Mouse (Mus musculus): Measurements from ENCODE around the gene Wnt5a. TPM values are rescaled to one million over a fixed set of nuclear protein-coding genes. Genes with fewer than 3 reads are reported as not detected.

Gene Wnt5a
- polyA plus RNA-seq, 1 experiment from 2014 or later = 15.4 TPM

GRCm38 (mm10) chr14:28511029-28511651 lies 6.6 kb downstream of the Wnt5a start:
- under 1% methylated on average over 41 of the region's 41 CpGs for WGBS
- Histone ChIP-seq H3K4me3 (peak overlapping the region; percentile 39), H3K4me2 (peak overlapping the region; percentile 95), H3K27ac (no peak overlapping the region), H3K27me3 (replicated peaks) (peaks cover 58% of the 10 kb centered on the region), H3K36me3 (replicated peaks) (no peaks in the 10 kb centered on the region), H3K4me1 (peaks cover 47% of the 10 kb centered on the region), H3K9me3 (no peaks in the 10 kb centered on the region), H3K9ac (peak overlapping the region; percentile 35; the same call in 1 of the 2 replicates)
- no peak for ATAC-seq (replicated peaks)

- H3K36me3 ChIP-seq (replicated peaks) = no peaks in the 10 kb centered on the region
- H3K9ac ChIP-seq = no peak overlapping the region
- H3K4me3 ChIP-seq = no peak overlapping the region
- 75% methylated on average over 5 of the region's 5 CpGs for WGBS
- H3K27ac ChIP-seq = no peak overlapping the region
- H3K9me3 ChIP-seq = no peaks in the 10 kb centered on the region
- no peak for ATAC-seq (replicated peaks)
- H3K4me1 ChIP-seq = peaks cover 32% of the 10 kb centered on the region
- peaks cover 50% of the 10 kb centered on the region for H3K27me3 ChIP-seq (replicated peaks)
- no peak overlapping the region for H3K4me2 ChIP-seq
These were observed 8.4 kb downstream of the Wnt5a start for GRCm38 (mm10) chr14:28512805-28513590.

- H3K27me3 ChIP-seq (replicated peaks) = peaks cover 45% of the 10 kb centered on the region
- ATAC-seq (replicated peaks) = no peak
- no peaks in the 10 kb centered on the region for H3K36me3 ChIP-seq (replicated peaks)
- H3K4me1 ChIP-seq = peaks cover 26% of the 10 kb centered on the region
- no peaks in the 10 kb centered on the region for H3K9me3 ChIP-seq
- no peak overlapping the region for H3K9ac ChIP-seq
- no peak overlapping the region for H3K4me2 ChIP-seq
- no peak overlapping the region for H3K27ac ChIP-seq
- WGBS = 29% methylated on average over 2 of the region's 2 CpGs
- H3K4me3 ChIP-seq = no peak overlapping the region
These were observed 9.6 kb downstream of the Wnt5a start for GRCm38 (mm10) chr14:28514171-28514570.

- Histone ChIP-seq H3K4me1 (peaks cover 15% of the 10 kb centered on the region), H3K9me3 (no peaks in the 10 kb centered on the region), H3K27me3 (replicated peaks) (peaks cover 37% of the 10 kb centered on the region), H3K4me2 (no peak overlapping the region), H3K36me3 (replicated peaks) (no peaks in the 10 kb centered on the region), H3K9ac (no peak overlapping the region), H3K4me3 (no peak overlapping the region), H3K27ac (no peak overlapping the region)
- WGBS = 52% methylated on average over 6 of the region's 6 CpGs
- no peak for ATAC-seq (replicated peaks)
These were observed 10.8 kb downstream of the Wnt5a start for GRCm38 (mm10) chr14:28515331-28515730.

- Histone ChIP-seq H3K9ac (no peak overlapping the region), H3K36me3 (replicated peaks) (no peaks in the 10 kb centered on the region), H3K9me3 (no peaks in the 10 kb centered on the region), H3K4me1 (no peaks in the 10 kb centered on the region), H3K27me3 (replicated peaks) (peaks cover 22% of the 10 kb centered on the region), H3K4me3 (no peak overlapping the region), H3K27ac (no peak overlapping the region), H3K4me2 (0 out of 2 replicates have a peak overlapping the region, but pooled peaks have one; percentile 8)
- WGBS = 61% methylated on average over 39 of the region's 39 CpGs
- no peak for ATAC-seq (replicated peaks)
These were observed 13.3 kb downstream of the Wnt5a start for GRCm38 (mm10) chr14:28517631-28518560.

- Histone ChIP-seq H3K9me3 (no peaks in the 10 kb centered on the region), H3K27me3 (replicated peaks) (peaks cover 6% of the 10 kb centered on the region), H3K9ac (no peak overlapping the region), H3K36me3 (replicated peaks) (no peaks in the 10 kb centered on the region), H3K27ac (no peak overlapping the region), H3K4me3 (no peak overlapping the region), H3K4me2 (no peak overlapping the region), H3K4me1 (no peaks in the 10 kb centered on the region)
- WGBS = 82% methylated on average over 1 of the region's 1 CpGs
- ATAC-seq (replicated peaks) = no peak
These were observed 16.6 kb downstream of the Wnt5a start for GRCm38 (mm10) chr14:28521106-28521505.

- peaks cover 6% of the 10 kb centered on the region for H3K27me3 ChIP-seq (replicated peaks)
- no peak overlapping the region for H3K4me2 ChIP-seq
- H3K36me3 ChIP-seq (replicated peaks) = no peaks in the 10 kb centered on the region
- no peaks in the 10 kb centered on the region for H3K9me3 ChIP-seq
- H3K4me1 ChIP-seq = no peaks in the 10 kb centered on the region
- no peak overlapping the region for H3K9ac ChIP-seq
- no peak for ATAC-seq (replicated peaks)
- WGBS = 79% methylated on average over 21 of the region's 21 CpGs
- no peak overlapping the region for H3K4me3 ChIP-seq
- no peak overlapping the region for H3K27ac ChIP-seq
These were observed 18.1 kb downstream of the Wnt5a start for GRCm38 (mm10) chr14:28522611-28523010.

GRCm38 (mm10) chr14:28525566-28525965 lies 21.0 kb downstream of the Wnt5a start:
- Histone ChIP-seq H3K4me2 (no peak overlapping the region), H3K4me1 (no peaks in the 10 kb centered on the region), H3K9ac (no peak overlapping the region), H3K27me3 (replicated peaks) (no peaks in the 10 kb centered on the region), H3K4me3 (no peak overlapping the region), H3K27ac (no peak overlapping the region), H3K36me3 (replicated peaks) (no peaks in the 10 kb centered on the region), H3K9me3 (no peaks in the 10 kb centered on the region)
- WGBS = 55% methylated on average over 1 of the region's 1 CpGs
- no peak for ATAC-seq (replicated peaks)

- H3K4me2 ChIP-seq = no peak overlapping the region
- no peak overlapping the region for H3K4me3 ChIP-seq
- H3K4me1 ChIP-seq = no peaks in the 10 kb centered on the region
- 60% methylated on average over 2 of the region's 2 CpGs for WGBS
- no peak overlapping the region for H3K9ac ChIP-seq
- no peak overlapping the region for H3K27ac ChIP-seq
- no peaks in the 10 kb centered on the region for H3K36me3 ChIP-seq (replicated peaks)
- ATAC-seq (replicated peaks) = no peak
- no peaks in the 10 kb centered on the region for H3K27me3 ChIP-seq (replicated peaks)
- H3K9me3 ChIP-seq = no peaks in the 10 kb centered on the region
These were observed 23.7 kb downstream of the Wnt5a start for GRCm38 (mm10) chr14:28528151-28528685.

GRCm38 (mm10) chr14:28531531-28531930 lies 27.0 kb downstream of the Wnt5a start:
- Histone ChIP-seq H3K9me3 (no peaks in the 10 kb centered on the region), H3K27me3 (replicated peaks) (no peaks in the 10 kb centered on the region), H3K4me3 (no peak overlapping the region), H3K27ac (no peak overlapping the region), H3K4me2 (no peak overlapping the region), H3K36me3 (replicated peaks) (no peaks in the 10 kb centered on the region), H3K4me1 (no peaks in the 10 kb centered on the region), H3K9ac (no peak overlapping the region)
- ATAC-seq (replicated peaks) = no peak
- 48% methylated on average over 1 of the region's 1 CpGs for WGBS

GRCm38 (mm10) chr14:28532943-28533342 lies 28.4 kb downstream of the Wnt5a start:
- Histone ChIP-seq H3K9me3 (no peaks in the 10 kb centered on the region), H3K9ac (no peak overlapping the region), H3K36me3 (replicated peaks) (no peaks in the 10 kb centered on the region), H3K4me3 (no peak overlapping the region), H3K4me2 (no peak overlapping the region), H3K27me3 (replicated peaks) (no peaks in the 10 kb centered on the region), H3K27ac (no peak overlapping the region), H3K4me1 (no peaks in the 10 kb centered on the region)
- no peak for ATAC-seq (replicated peaks)
- 95% methylated on average over 11 of the region's 11 CpGs for WGBS

- H3K4me3 ChIP-seq = no peak overlapping the region
- ATAC-seq (replicated peaks) = no peak
- no peaks in the 10 kb centered on the region for H3K4me1 ChIP-seq
- no peak overlapping the region for H3K27ac ChIP-seq
- H3K4me2 ChIP-seq = no peak overlapping the region
- no peaks in the 10 kb centered on the region for H3K9me3 ChIP-seq
- no peak overlapping the region for H3K9ac ChIP-seq
- 67% methylated on average over 2 of the region's 2 CpGs for WGBS
- H3K36me3 ChIP-seq (replicated peaks) = no peaks in the 10 kb centered on the region
- H3K27me3 ChIP-seq (replicated peaks) = no peaks in the 10 kb centered on the region
These were observed 29.3 kb downstream of the Wnt5a start for GRCm38 (mm10) chr14:28533876-28534275.
